Mouse (Mus musculus): ENCODE measurements around the gene Cd63. TPM values are rescaled to one million over a fixed set of nuclear protein-coding genes. Genes with fewer than 3 reads are reported as not detected.
A peak's percentile ranks its signal among the peaks of the same experiment; 100 is the strongest.

Gene Cd63
- total and polyA plus RNA-seq, 3 experiments: 0.04 to 1.7 (median 0.22) TPM

DNA sequence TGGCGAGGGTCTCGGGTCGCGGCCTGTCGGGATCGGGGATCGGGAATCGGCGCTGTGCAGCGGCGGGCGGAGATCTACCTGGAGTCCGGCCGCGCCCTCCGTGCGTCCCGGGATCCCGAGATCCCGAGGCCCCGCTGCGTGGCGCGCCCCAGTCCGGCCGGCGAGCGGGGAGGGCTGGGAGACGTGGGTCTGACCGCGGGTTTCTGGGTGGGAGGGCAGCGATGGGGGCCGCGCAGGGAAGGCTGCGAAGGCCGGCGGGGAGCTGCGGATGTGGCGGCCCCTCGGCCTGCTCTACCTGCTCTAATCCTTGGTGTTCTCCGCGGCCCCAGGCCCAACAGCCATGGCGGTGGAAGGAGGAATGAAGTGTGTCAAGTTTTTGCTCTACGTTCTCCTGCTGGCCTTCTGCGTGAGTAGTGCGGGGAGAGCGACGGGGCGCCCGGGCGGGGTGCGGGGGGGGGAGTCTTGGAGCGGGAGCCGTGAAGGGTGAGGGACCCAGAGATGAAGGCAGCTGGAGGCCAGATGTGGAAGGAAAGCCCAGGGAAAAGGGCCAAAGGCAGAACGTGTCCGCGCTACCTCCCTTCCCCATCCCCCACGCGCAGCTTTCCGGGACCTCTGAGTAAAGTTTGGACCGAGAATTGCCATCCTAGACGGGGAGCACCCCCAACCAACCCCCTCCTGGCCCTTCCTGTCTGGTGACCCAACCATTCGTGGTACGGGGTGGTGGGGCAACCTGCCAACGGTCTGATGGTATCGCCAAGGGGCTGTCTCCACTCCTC, 9.5 kb downstream of the Cd63 start:
- peaks cover 64% of the 10 kb centered on the region for H3K27me3 ChIP-seq (ENCODE audit: insufficient read depth, low read length)
- no peak overlapping the region for H3K4me3 ChIP-seq (ENCODE audit: low read depth, low read length)
- ATAC-seq (ENCODE audit: extremely low read depth, insufficient number of reproducible peaks, low FRiP score, poor library complexity, severe bottlenecking) (no peak), DNase-seq (ENCODE audit: low spot score) (no peak)
- TF ChIP-seq GATA1 (IDR thresholded peaks at IDR 0.05; ENCODE audit: borderline replicate concordance, low read length) (no peak), GATA2 (IDR thresholded peaks at IDR 0.05; ENCODE audit: borderline replicate concordance, low read depth, low read length) (no peak), TAL1 (conservative IDR thresholded peaks at IDR 0.05; ENCODE audit: low read depth, low read length) (no peak), POLR2AphosphoS5 (IDR thresholded peaks at IDR 0.05; ENCODE audit: insufficient replicate concordance, low read depth, low read length) (no peak), CTCF (IDR thresholded peaks at IDR 0.05; ENCODE audit: low read depth, low read length) (no peak)
- peaks cover 6% of the 10 kb centered on the region for H3K4me1 ChIP-seq (ENCODE audit: insufficient read depth, low read depth, low read length)
- H3K36me3 ChIP-seq (replicated peaks): no peaks in the 10 kb centered on the region
- H3K9me3 ChIP-seq (replicated peaks): no peaks in the 10 kb centered on the region

DNA sequence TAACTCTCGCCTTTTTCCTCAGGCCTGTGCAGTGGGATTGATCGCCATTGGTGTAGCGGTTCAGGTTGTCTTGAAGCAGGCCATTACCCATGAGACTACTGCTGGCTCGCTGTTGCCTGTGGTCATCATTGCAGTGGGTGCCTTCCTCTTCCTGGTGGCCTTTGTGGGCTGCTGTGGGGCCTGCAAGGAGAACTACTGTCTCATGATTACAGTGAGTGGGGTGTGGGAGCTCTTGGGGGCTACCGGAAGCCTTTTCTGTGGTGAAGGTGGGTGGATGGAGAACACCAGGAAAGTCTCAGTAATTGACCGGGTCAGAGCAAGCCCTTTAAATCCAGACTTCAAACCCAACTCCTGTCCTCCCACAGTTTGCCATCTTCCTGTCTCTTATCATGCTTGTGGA, 10.6 kb downstream of the Cd63 start:
- H3K36me3 ChIP-seq (replicated peaks): no peaks in the 10 kb centered on the region
- peaks cover 6% of the 10 kb centered on the region for H3K4me1 ChIP-seq (ENCODE audit: insufficient read depth, low read depth, low read length)
- TF ChIP-seq GATA2 (IDR thresholded peaks at IDR 0.05; ENCODE audit: borderline replicate concordance, low read depth, low read length) (no peak), POLR2AphosphoS5 (IDR thresholded peaks at IDR 0.05; ENCODE audit: insufficient replicate concordance, low read depth, low read length) (no peak), CTCF (IDR thresholded peaks at IDR 0.05; ENCODE audit: low read depth, low read length) (no peak), GATA1 (IDR thresholded peaks at IDR 0.05; ENCODE audit: borderline replicate concordance, low read length) (no peak), TAL1 (conservative IDR thresholded peaks at IDR 0.05; ENCODE audit: low read depth, low read length) (no peak)
- no peak overlapping the region for H3K4me3 ChIP-seq (ENCODE audit: low read depth, low read length)
- ATAC-seq (ENCODE audit: extremely low read depth, insufficient number of reproducible peaks, low FRiP score, poor library complexity, severe bottlenecking) (no peak), DNase-seq (ENCODE audit: low spot score) (no peak)
- peaks cover 54% of the 10 kb centered on the region for H3K27me3 ChIP-seq (ENCODE audit: insufficient read depth, low read length)
- H3K9me3 ChIP-seq (replicated peaks): no peaks in the 10 kb centered on the region

DNA sequence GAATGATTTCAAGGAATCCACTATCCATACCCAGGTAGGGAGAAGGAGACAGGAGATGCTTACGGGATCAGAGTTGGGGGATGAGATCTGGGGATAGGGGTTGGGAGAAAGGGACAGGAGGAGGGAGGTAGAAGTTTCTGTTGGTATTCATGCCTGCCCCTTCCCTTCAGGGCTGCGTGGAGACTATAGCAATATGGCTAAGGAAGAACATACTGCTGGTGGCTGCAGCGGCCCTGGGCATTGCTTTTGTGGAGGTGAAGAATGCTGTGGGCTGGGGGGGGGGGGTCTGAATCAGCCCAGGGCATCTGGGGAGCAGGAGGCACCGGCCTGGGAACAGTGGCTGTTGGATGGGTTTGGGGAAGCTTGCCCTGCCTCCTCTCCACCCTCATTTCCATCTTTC, 11.5 kb downstream of the Cd63 start:
- peaks cover 7% of the 10 kb centered on the region for H3K36me3 ChIP-seq (replicated peaks)
- ATAC-seq (ENCODE audit: extremely low read depth, insufficient number of reproducible peaks, low FRiP score, poor library complexity, severe bottlenecking): no peak
- H3K27me3 ChIP-seq (ENCODE audit: insufficient read depth, low read length): peaks cover 54% of the 10 kb centered on the region
- no peak for DNase-seq (ENCODE audit: low spot score)
- no peak overlapping the region for H3K4me3 ChIP-seq (ENCODE audit: low read depth, low read length)
- no peaks in the 10 kb centered on the region for H3K9me3 ChIP-seq (replicated peaks)
- TF ChIP-seq GATA2 (IDR thresholded peaks at IDR 0.05; ENCODE audit: borderline replicate concordance, low read depth, low read length) (no peak), GATA1 (IDR thresholded peaks at IDR 0.05; ENCODE audit: borderline replicate concordance, low read length) (no peak), TAL1 (conservative IDR thresholded peaks at IDR 0.05; ENCODE audit: low read depth, low read length) (no peak), POLR2AphosphoS5 (IDR thresholded peaks at IDR 0.05; ENCODE audit: insufficient replicate concordance, low read depth, low read length) (no peak), CTCF (IDR thresholded peaks at IDR 0.05; ENCODE audit: low read depth, low read length) (no peak)
- peaks cover 6% of the 10 kb centered on the region for H3K4me1 ChIP-seq (ENCODE audit: insufficient read depth, low read depth, low read length)

DNA sequence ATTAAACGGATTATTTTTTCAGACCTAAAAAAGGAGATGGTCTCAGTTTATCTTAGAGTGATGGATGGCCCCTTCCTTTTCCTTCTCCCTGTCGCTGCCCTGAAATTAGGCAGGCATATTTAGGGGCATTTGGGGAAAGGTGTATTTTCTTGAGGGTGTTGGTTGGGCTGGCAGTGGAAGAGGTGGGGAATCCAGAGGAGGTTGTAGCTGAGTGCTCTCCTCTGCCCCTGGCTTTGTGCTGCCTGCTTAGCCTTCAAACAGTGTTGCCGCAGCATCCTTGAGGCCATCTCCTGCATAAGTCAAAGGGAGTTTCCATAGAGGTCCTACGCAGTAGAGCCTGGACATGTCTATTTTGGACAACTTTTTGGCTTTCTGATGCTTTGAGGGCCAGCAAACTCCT, 12.0 kb downstream of the Cd63 start:
- ATAC-seq (ENCODE audit: extremely low read depth, insufficient number of reproducible peaks, low FRiP score, poor library complexity, severe bottlenecking) (no peak), DNase-seq (ENCODE audit: low spot score) (no peak)
- no peaks in the 10 kb centered on the region for H3K9me3 ChIP-seq (replicated peaks)

DNA sequence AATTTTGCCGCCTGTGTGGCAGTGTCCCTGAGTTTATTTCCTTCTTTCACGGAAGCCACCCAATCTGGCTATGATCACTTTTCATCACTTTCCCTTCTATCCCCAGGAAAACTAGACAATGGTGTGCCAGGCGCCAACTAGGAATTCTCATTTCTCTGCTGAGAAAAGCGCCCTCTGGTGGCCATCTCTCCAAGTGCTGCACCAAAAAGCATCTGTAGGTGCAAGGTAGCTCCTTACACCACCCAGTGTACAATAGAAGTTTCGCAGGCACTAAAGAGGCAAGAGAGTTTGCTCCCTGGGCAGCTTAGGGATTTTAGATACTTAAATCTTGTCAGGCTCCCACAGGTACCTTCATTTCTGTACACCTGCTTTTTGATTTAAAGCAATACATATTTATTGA, 12.4 kb downstream of the Cd63 start:
- peaks cover 6% of the 10 kb centered on the region for H3K4me1 ChIP-seq (ENCODE audit: insufficient read depth, low read depth, low read length)
- ATAC-seq (ENCODE audit: extremely low read depth, insufficient number of reproducible peaks, low FRiP score, poor library complexity, severe bottlenecking) (peak; percentile 83), DNase-seq (ENCODE audit: low spot score) (peak; percentile 73)
- peaks cover 17% of the 10 kb centered on the region for H3K36me3 ChIP-seq (replicated peaks)
- no peak overlapping the region for H3K4me3 ChIP-seq (ENCODE audit: low read depth, low read length)
- H3K27me3 ChIP-seq (ENCODE audit: insufficient read depth, low read length): peaks cover 49% of the 10 kb centered on the region
- H3K9me3 ChIP-seq (replicated peaks): no peaks in the 10 kb centered on the region
- TF ChIP-seq CTCF (IDR thresholded peaks at IDR 0.05; ENCODE audit: low read depth, low read length) (peak; percentile 87), POLR2AphosphoS5 (IDR thresholded peaks at IDR 0.05; ENCODE audit: insufficient replicate concordance, low read depth, low read length) (no peak)

More for the DNA sequence above, 12.0 kb downstream of the Cd63 start:
- H3K36me3 ChIP-seq (replicated peaks): peaks cover 13% of the 10 kb centered on the region
- H3K4me3 ChIP-seq (ENCODE audit: low read depth, low read length): no peak overlapping the region
- H3K27me3 ChIP-seq (ENCODE audit: insufficient read depth, low read length): peaks cover 53% of the 10 kb centered on the region
- TF ChIP-seq GATA2 (IDR thresholded peaks at IDR 0.05; ENCODE audit: borderline replicate concordance, low read depth, low read length): no peak
- no peak for TF ChIP-seq CTCF (IDR thresholded peaks at IDR 0.05; ENCODE audit: low read depth, low read length)
- TF ChIP-seq TAL1 (conservative IDR thresholded peaks at IDR 0.05; ENCODE audit: low read depth, low read length): no peak
- no peak for TF ChIP-seq GATA1 (IDR thresholded peaks at IDR 0.05; ENCODE audit: borderline replicate concordance, low read length)
- no peak for TF ChIP-seq POLR2AphosphoS5 (IDR thresholded peaks at IDR 0.05; ENCODE audit: insufficient replicate concordance, low read depth, low read length)
- H3K4me1 ChIP-seq (ENCODE audit: insufficient read depth, low read depth, low read length): peaks cover 6% of the 10 kb centered on the region

DNA sequence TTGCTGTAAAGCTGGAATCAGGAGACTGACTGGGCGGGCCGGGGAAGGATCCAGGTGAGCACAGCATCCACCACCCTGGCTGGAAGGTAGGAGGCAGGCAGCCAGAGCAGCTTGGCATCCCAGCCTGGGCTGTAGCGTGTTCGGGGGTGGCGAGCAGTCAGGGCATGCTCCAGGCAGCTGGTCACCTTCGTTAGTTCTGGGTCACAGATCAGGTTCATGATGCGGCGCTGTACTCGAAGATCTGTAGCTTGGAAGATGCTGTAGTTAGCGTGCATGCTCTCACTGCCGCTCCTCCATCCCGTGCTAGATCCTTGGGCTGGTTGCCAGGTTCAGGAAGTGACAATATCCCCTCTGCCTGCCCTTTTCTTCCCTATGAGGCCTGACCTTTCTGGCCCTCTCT, 12.9 kb downstream of the Cd63 start:
- TF ChIP-seq GATA2 (IDR thresholded peaks at IDR 0.05; ENCODE audit: borderline replicate concordance, low read depth, low read length) (no peak), GATA1 (IDR thresholded peaks at IDR 0.05; ENCODE audit: borderline replicate concordance, low read length) (no peak), POLR2AphosphoS5 (IDR thresholded peaks at IDR 0.05; ENCODE audit: insufficient replicate concordance, low read depth, low read length) (no peak), CTCF (IDR thresholded peaks at IDR 0.05; ENCODE audit: low read depth, low read length) (no peak), TAL1 (conservative IDR thresholded peaks at IDR 0.05; ENCODE audit: low read depth, low read length) (no peak)
- peaks cover 45% of the 10 kb centered on the region for H3K27me3 ChIP-seq (ENCODE audit: insufficient read depth, low read length)
- H3K9me3 ChIP-seq (replicated peaks): no peaks in the 10 kb centered on the region
- peaks cover 21% of the 10 kb centered on the region for H3K36me3 ChIP-seq (replicated peaks)
- DNase-seq (ENCODE audit: low spot score) (no peak), ATAC-seq (ENCODE audit: extremely low read depth, insufficient number of reproducible peaks, low FRiP score, poor library complexity, severe bottlenecking) (no peak)
- H3K4me1 ChIP-seq (ENCODE audit: insufficient read depth, low read depth, low read length): peaks cover 6% of the 10 kb centered on the region
- H3K4me3 ChIP-seq (ENCODE audit: low read depth, low read length): no peak overlapping the region
